Mouse (Mus musculus) cerebellum, postnatal 4 days (tissue): ENCODE measurements around the gene Dnajb11.

Experiments used
- DNase-seq, 2 experiments: peaks; one replicate each; pipeline ENCODE4 v3.0.0; 2022; ENCODE audit warnings: low spot score in 2 of 2, mixed read lengths in 1 of 2

The Dnajb11 gene

GRCm38 (mm10) chr16:22922433-22922832 is 64.8 kb downstream of the Dnajb11 start:
- no peak for DNase-seq
